Mouse (Mus musculus): Measurements from ENCODE around the gene Zfp651.

- no peak for TF ChIP-seq CTCF (IDR thresholded peaks at IDR 0.05; ENCODE audit: low read depth, low read length)
- no peak for TF ChIP-seq POLR2AphosphoS5 (IDR thresholded peaks at IDR 0.05; ENCODE audit: insufficient replicate concordance, low read depth, low read length)
- TF ChIP-seq GATA1 (IDR thresholded peaks at IDR 0.05; ENCODE audit: borderline replicate concordance, low read length) = no peak
Measured at GRCm38 (mm10) chr9:121786359-121786758, 27.2 kb downstream of the Zfp651 start.

Measured in G1E (cell line).